Mouse (Mus musculus) heart, postnatal 0 days (tissue): ENCODE measurements around the gene Gm20422. TPM values are rescaled to one million over a fixed set of nuclear protein-coding genes. Genes with fewer than 3 reads are reported as not detected.

Source experiments
- ATAC-seq: fragments of 200-750 bp; cut with Nextera tagmentation; 2 replicates; pipeline ENCODE4 v1.8.0; 2017; ENCODE audit warnings: low read depth, moderate number of reproducible peaks, moderate library complexity; ENCODE audit not compliant: insufficient read depth
- DNase-seq: peaks from one replicate; pipeline ENCODE4 v3.0.0-alpha.2; 2016; ENCODE audit warnings: low spot score
- H3K27ac ChIP-seq: fragments of 300-500 bp; sonication (generic); 2 replicates; pipeline ENCODE4 v1.5.1; 2014; ENCODE audit warnings: low read depth, mild to moderate bottlenecking
- H3K27me3 ChIP-seq: fragments of 300-500 bp; sonication (generic); 2 replicates; pipeline ENCODE4 v1.6.1; 2014; ENCODE audit warnings: low read length, mixed read lengths; ENCODE audit not compliant: control insufficient read depth, insufficient read depth
- H3K36me3 ChIP-seq: fragments of 300-500 bp; sonication (generic); replicated peaks from 2 replicates; pipeline ENCODE4 v1.6.1; 2014; ENCODE audit warnings: low read length, mixed read lengths; ENCODE audit not compliant: control insufficient read depth, insufficient read depth
- H3K4me1 ChIP-seq: fragments of 300-500 bp; sonication (generic); 2 replicates; pipeline ENCODE4 v1.6.1; 2014; ENCODE audit warnings: antibody characterized with exemption; ENCODE audit not compliant: control insufficient read depth, insufficient read depth
- H3K4me2 ChIP-seq: fragments of 300-500 bp; sonication (generic); 2 replicates; pipeline ENCODE4 v1.6.1; 2014; ENCODE audit warnings: low read depth, mild to moderate bottlenecking, low read length, moderate library complexity
- H3K4me3 ChIP-seq: fragments of 300-500 bp; sonication (generic); 2 replicates; pipeline ENCODE4 v1.5.1; 2014; ENCODE audit warnings: low read depth, low read length
- H3K9ac ChIP-seq: fragments of 300-500 bp; sonication (generic); replicated peaks from 2 replicates; pipeline ENCODE4 v1.6.1; 2014; ENCODE audit warnings: low read depth, low read length, mixed read lengths
- H3K9me3 ChIP-seq: fragments of 300-500 bp; sonication (generic); replicated peaks from 2 replicates; pipeline ENCODE4 v1.6.1; 2016; ENCODE audit warnings: low read length; ENCODE audit not compliant: control insufficient read depth
- CTCF ChIP-seq: IDR thresholded peaks from 2 replicates; pipeline ENCODE4 v1.5.1; 2016; ENCODE audit warnings: antibody characterized with exemption, control low read depth, low read depth
- EP300 ChIP-seq: IDR thresholded peaks from 2 replicates; pipeline ENCODE4 v1.6.1; 2016; ENCODE audit warnings: antibody characterized with exemption, low read depth
- WGBS: fragments of 180-500 bp; shearing (Covaris S2); extraction: QIAGEN DNeasy Blood & Tissue Kit; methylation state at CpG from one replicate; pipeline ENCODE4 v1.1.7; 2014; 5-methylcytosine and 5-hydroxymethylcytosine counted together
- polyA plus RNA-seq: library from polyadenylated mRNA; unstranded; fragments of >200 nt; fragmentation: Nextera tagmentation; extraction: Ambion mirVana; gene quantifications from 2 replicates; pipeline ENCODE4 v1.2.1, GENCODE M21; 2015
- total RNA-seq: library from RNA; depleted of rRNA; stranded (reverse); fragments of >200 nt; gene quantifications from 2 replicates; pipeline ENCODE4 v1.2.3, GENCODE M21; 2014; ENCODE audit warnings: low replicate concordance; rRNA removed

Gene Gm20422
- total and polyA plus RNA-seq, 2 experiments from 2014 or later = 2.5 TPM; not detected in 1

GRCm38 (mm10) chr8:69701810-69702209, 72.9 kb downstream of the Gm20422 start:
- H3K9me3 ChIP-seq = 0 out of 2 replicates have a peak, but pooled peaks cover 8% of the 10 kb centered on the region
- no peak overlapping the region for H3K9ac ChIP-seq
- H3K27me3 ChIP-seq = no peaks in the 10 kb centered on the region
- H3K4me1 ChIP-seq = no peaks in the 10 kb centered on the region
- DNase-seq (no peak), ATAC-seq (no peak)
- H3K36me3 ChIP-seq = peaks cover 40% of the 10 kb centered on the region
- TF ChIP-seq EP300 = no peak
- TF ChIP-seq CTCF = no peak
- no peak overlapping the region for H3K27ac ChIP-seq
- no peak overlapping the region for H3K4me3 ChIP-seq
- H3K4me2 ChIP-seq = no peak overlapping the region
- 84% methylated on average over 6 of the region's 6 CpGs for WGBS

Other genes with a start within 250 kb of the Gm20422 start
- gene Zfp868, start 149.3 kb downstream of the Gm20422 start, total RNA-seq = 5.0 and 19.6 TPM in 2 replicates
- 9.9 and 10.1 TPM in 2 replicates for gene Zfp868, start 149.3 kb downstream of the Gm20422 start, polyA plus RNA-seq
- 0.27 and 3.7 TPM in 2 replicates for gene Zfp964, start 120.4 kb downstream of the Gm20422 start, total RNA-seq
- 0.72 and 0.78 TPM in 2 replicates for gene Zfp964, start 120.4 kb downstream of the Gm20422 start, polyA plus RNA-seq
- gene Zfp869, start 64.2 kb downstream of the Gm20422 start, total RNA-seq = 5.6 and 16.8 TPM in 2 replicates
- gene Zfp869, start 64.2 kb downstream of the Gm20422 start, polyA plus RNA-seq = 11.4 and 12.7 TPM in 2 replicates
- 0.73 and 3.5 TPM in 2 replicates for gene Zfp963, start 24.9 kb downstream of the Gm20422 start, total RNA-seq
- 2.8 and 3.1 TPM in 2 replicates for gene Zfp963, start 24.9 kb downstream of the Gm20422 start, polyA plus RNA-seq
- 42.4 and 44.0 TPM in 2 replicates for gene Atp13a1, start 16.3 kb upstream of the Gm20422 start, total RNA-seq
- gene Atp13a1, start 16.3 kb upstream of the Gm20422 start, polyA plus RNA-seq = 13.1 and 13.5 TPM in 2 replicates
- 14.1 and 20.5 TPM in 2 replicates for gene Zfp866, start 16.3 kb upstream of the Gm20422 start, total RNA-seq
- 8.0 and 9.2 TPM in 2 replicates for gene Zfp866, start 16.3 kb upstream of the Gm20422 start, polyA plus RNA-seq
- 14.3 and 21.6 TPM in 2 replicates for gene Gmip, start 33.8 kb upstream of the Gm20422 start, total RNA-seq
- 3.2 and 3.9 TPM in 2 replicates for gene Gmip, start 33.8 kb upstream of the Gm20422 start, polyA plus RNA-seq
- 0.50 and 1.6 TPM in 2 replicates for gene Lpar2, start 47.5 kb upstream of the Gm20422 start, total RNA-seq
- gene Lpar2, start 47.5 kb upstream of the Gm20422 start, polyA plus RNA-seq = 0.03 and 0.10 TPM in 2 replicates
- gene Pbx4, start 57.6 kb upstream of the Gm20422 start, total RNA-seq = 2.2 TPM in 1 of 2 replicates, not detected in the other
- 1.5 and 1.9 TPM in 2 replicates for gene Pbx4, start 57.6 kb upstream of the Gm20422 start, polyA plus RNA-seq
- 0.23 and 0.43 TPM in 2 replicates for gene Cilp2, start 112.8 kb upstream of the Gm20422 start, total RNA-seq
- gene Cilp2, start 112.8 kb upstream of the Gm20422 start, polyA plus RNA-seq = 0.36 and 0.49 TPM in 2 replicates
- 0.11 TPM in 1 of 2 replicates, not detected in the other for gene Tssk6, start 127.3 kb upstream of the Gm20422 start, total RNA-seq
- gene Tssk6, start 127.3 kb upstream of the Gm20422 start, polyA plus RNA-seq = 1.1 and 1.2 TPM in 2 replicates
- 223 and 232 TPM in 2 replicates for gene Ndufa13, start 127.7 kb upstream of the Gm20422 start, total RNA-seq
- gene Ndufa13, start 127.7 kb upstream of the Gm20422 start, polyA plus RNA-seq = 666 and 702 TPM in 2 replicates
- gene Yjefn3, start 127.8 kb upstream of the Gm20422 start, total RNA-seq = 1.2 and 22.3 TPM in 2 replicates
- 12.9 and 13.9 TPM in 2 replicates for gene Yjefn3, start 127.8 kb upstream of the Gm20422 start, polyA plus RNA-seq
- 26.9 and 58.8 TPM in 2 replicates for gene Gatad2a, start 221.5 kb upstream of the Gm20422 start, total RNA-seq
- gene Gatad2a, start 221.5 kb upstream of the Gm20422 start, polyA plus RNA-seq = 17.0 and 18.9 TPM in 2 replicates